Mouse (Mus musculus): ENCODE measurements around the gene Map4k4. TPM values are rescaled to one million over a fixed set of nuclear protein-coding genes. Genes with fewer than 3 reads are reported as not detected.
A peak's percentile ranks its signal among the peaks of the same experiment; 100 is the strongest.

The Map4k4 gene
- polyA plus RNA-seq (2016; fragmentation: Nextera tagmentation; extraction: Ambion mirVana): 55.9 and 73.9 TPM in 2 replicates

DNA sequence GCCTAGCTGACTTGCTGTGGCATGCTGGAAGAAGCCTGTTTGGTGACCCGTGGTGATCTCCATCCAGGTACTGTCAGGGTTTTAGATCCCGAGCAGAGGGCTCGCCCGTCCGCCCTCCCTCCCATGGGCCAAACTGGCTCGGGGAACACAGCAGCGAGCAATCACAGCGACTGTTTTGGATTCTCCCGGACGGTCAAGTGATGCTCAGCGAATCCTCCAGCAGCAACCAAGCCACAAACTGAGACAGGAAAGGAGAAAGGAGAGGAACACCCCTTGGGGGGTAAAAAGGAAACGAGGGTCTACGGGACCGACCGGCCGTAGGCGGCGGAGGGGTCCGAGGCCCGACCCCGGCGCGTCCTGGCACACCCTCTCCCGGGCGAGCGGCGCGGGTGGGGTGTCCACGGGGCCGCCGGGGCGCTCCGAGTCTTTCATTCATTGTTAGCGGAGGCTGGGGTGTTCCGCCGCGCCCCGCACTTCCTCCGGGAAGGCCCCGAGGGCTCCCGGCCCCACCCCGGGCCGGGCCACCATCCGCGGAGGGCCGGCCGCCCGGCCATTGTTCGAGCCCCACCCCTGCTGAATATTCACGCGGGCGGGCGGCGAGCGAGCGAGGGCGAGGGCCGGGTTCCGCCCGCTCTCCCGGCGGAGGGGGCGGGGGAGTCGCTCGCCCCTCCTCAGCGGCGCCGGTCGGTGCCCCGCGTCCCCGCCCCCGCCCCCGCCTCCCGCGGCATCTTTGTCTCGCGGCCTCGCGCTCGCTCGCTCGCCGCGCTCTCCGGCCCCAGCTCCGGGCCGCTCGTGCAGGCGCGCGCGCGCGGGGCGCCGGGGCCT is at the start of gene Map4k4:
TSS of gene Map4k4 (plus strand) at position 733 of the 825 bp plus-strand sequence.
- peak within 1 kb of the TSS; percentile 98 for H3K4me3 ChIP-seq (replicated peaks)
- H3K4me1 ChIP-seq: peaks cover 34% of the 10 kb centered on the region
- H3K9ac ChIP-seq: peak within 1 kb of the TSS; percentile 100
- no peaks in the 10 kb centered on the region for H3K27me3 ChIP-seq
- WGBS: under 1% methylated on average over 88 of the region's 97 CpGs
- ATAC-seq (ENCODE audit: low FRiP score): peak; percentile 89
- no peaks in the 10 kb centered on the region for H3K9me3 ChIP-seq
- peak within 1 kb of the TSS; percentile 99 for H3K27ac ChIP-seq
- H3K4me2 ChIP-seq: peak within 1 kb of the TSS; percentile 76
- H3K36me3 ChIP-seq (replicated peaks): peaks cover 15% of the 10 kb centered on the region

- H3K4me3 ChIP-seq (replicated peaks): no peak overlapping the region
- no peak overlapping the region for H3K27ac ChIP-seq
- no peak overlapping the region for H3K9ac ChIP-seq
- WGBS: 86% methylated on average over 6 of the region's 6 CpGs
- H3K4me2 ChIP-seq: no peak overlapping the region
- no peaks in the 10 kb centered on the region for H3K9me3 ChIP-seq
- no peaks in the 10 kb centered on the region for H3K36me3 ChIP-seq (replicated peaks)
- no peak for ATAC-seq (ENCODE audit: low FRiP score)
- no peaks in the 10 kb centered on the region for H3K4me1 ChIP-seq
- H3K27me3 ChIP-seq: 0 out of 2 replicates have a peak, but pooled peaks cover 3% of the 10 kb centered on the region
Observed at GRCm38 (mm10) chr1:39855949-39856348, 44.8 kb upstream of the Map4k4 start.

GRCm38 (mm10) chr1:39856795-39857447 is 43.8 kb upstream of the Map4k4 start:
- Histone ChIP-seq H3K36me3 (replicated peaks) (no peaks in the 10 kb centered on the region), H3K4me3 (replicated peaks) (no peak overlapping the region), H3K4me1 (no peaks in the 10 kb centered on the region), H3K9ac (no peak overlapping the region), H3K27me3 (0 out of 2 replicates have a peak, but pooled peaks cover 3% of the 10 kb centered on the region), H3K4me2 (no peak overlapping the region), H3K9me3 (no peaks in the 10 kb centered on the region), H3K27ac (no peak overlapping the region)
- ATAC-seq (ENCODE audit: low FRiP score): no peak
- WGBS: 85% methylated on average over 7 of the region's 7 CpGs

DNA sequence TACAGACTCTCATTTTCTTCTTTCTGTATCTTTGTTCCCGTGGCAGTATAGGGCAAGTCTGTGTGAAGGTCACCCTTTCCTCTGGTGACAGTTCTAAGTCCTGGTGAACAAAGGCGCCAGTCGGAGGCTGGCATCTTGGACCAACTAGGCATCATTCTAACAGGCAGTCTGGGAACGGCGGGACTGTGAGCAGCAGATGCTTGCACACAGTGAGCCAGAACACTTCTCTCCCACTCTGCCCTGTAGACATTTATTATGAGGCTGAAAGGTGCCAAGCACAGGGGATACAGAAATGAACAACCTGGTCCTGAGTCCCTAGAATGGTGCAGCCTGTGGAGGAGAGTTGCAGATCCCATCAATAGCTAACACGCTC is 43.3 kb upstream of the Map4k4 start:
- Histone ChIP-seq H3K4me1 (no peaks in the 10 kb centered on the region), H3K36me3 (replicated peaks) (no peaks in the 10 kb centered on the region), H3K27me3 (0 out of 2 replicates have a peak, but pooled peaks cover 3% of the 10 kb centered on the region), H3K4me2 (no peak overlapping the region), H3K9ac (no peak overlapping the region), H3K4me3 (replicated peaks) (no peak overlapping the region), H3K27ac (no peak overlapping the region), H3K9me3 (no peaks in the 10 kb centered on the region)
- WGBS: 83% methylated on average over 6 of the region's 6 CpGs
- no peak for ATAC-seq (ENCODE audit: low FRiP score)

GRCm38 (mm10) chr1:39859213-39859612 is 41.5 kb upstream of the Map4k4 start:
- WGBS: 47% methylated on average over 6 of the region's 6 CpGs
- ATAC-seq (ENCODE audit: low FRiP score): no peak
- H3K36me3 ChIP-seq (replicated peaks): no peaks in the 10 kb centered on the region
- H3K9ac ChIP-seq: no peak overlapping the region
- no peak overlapping the region for H3K27ac ChIP-seq
- 0 out of 2 replicates have a peak, but pooled peaks cover 3% of the 10 kb centered on the region for H3K27me3 ChIP-seq
- H3K9me3 ChIP-seq: no peaks in the 10 kb centered on the region
- H3K4me3 ChIP-seq (replicated peaks): no peak overlapping the region
- no peak overlapping the region for H3K4me2 ChIP-seq
- H3K4me1 ChIP-seq: no peaks in the 10 kb centered on the region

DNA sequence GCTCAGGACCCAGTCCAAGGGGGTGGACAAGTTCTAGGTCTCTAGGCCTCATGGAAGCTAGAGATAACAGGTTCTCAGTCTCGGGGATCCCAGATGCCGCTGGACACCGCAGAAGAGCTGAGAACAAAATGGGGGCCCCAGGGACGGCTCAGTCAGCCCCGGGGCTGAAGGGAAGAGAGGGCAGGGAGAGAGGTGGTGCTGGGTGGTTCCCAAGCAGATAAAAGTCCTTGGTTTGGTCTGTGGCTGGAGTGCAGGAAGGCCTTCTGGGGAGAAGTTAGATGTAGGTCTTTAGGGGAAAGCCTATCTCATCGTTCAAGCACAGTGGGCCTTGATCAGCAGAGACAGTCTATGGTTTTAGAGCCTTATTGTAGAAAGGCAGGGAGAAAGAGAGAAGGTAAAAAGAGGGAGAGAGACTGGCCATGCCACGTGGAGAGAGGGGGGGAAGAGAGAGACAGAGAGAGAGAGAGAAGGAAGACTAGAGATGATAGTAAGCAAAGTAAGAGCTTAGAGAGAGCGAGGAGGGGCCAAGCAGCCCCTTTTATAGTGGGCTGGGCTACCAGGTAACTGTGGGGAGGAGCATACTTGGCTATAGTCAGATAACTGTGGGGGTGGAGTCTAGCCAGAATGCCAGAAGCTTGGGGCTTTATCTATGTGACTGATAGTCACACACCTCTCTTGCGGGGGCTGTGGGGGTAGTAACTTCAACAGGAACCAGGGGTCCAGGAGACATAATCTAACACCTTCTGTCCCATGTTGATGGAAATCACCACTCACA is 34.2 kb upstream of the Map4k4 start:
- no peak for ATAC-seq (ENCODE audit: low FRiP score)
- 90% methylated on average over 9 of the region's 9 CpGs for WGBS
- Histone ChIP-seq H3K27me3 (no peaks in the 10 kb centered on the region), H3K4me3 (replicated peaks) (no peak overlapping the region), H3K27ac (no peak overlapping the region), H3K36me3 (replicated peaks) (no peaks in the 10 kb centered on the region), H3K4me2 (no peak overlapping the region), H3K4me1 (peaks cover 15% of the 10 kb centered on the region), H3K9me3 (no peaks in the 10 kb centered on the region), H3K9ac (no peak overlapping the region)

DNA sequence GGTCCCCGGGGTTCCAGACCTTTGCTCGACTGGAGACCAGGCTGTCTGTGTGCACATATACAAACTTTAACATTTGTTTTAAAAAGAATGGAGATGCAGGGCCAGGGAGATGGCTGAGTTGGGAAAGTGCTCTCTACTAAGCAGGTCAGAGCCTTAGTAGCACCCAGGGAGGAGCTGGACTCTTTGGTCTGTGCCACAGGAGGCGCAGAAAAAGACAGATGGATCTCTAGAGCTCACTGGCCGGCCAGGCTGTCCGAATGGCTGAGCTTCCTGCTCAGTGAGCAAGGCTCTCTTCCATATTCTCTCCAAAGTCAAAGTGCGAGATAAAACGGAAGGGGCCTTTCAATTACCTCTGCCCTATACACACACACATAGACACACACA is 33.6 kb upstream of the Map4k4 start:
- no peaks in the 10 kb centered on the region for H3K27me3 ChIP-seq

DNA sequence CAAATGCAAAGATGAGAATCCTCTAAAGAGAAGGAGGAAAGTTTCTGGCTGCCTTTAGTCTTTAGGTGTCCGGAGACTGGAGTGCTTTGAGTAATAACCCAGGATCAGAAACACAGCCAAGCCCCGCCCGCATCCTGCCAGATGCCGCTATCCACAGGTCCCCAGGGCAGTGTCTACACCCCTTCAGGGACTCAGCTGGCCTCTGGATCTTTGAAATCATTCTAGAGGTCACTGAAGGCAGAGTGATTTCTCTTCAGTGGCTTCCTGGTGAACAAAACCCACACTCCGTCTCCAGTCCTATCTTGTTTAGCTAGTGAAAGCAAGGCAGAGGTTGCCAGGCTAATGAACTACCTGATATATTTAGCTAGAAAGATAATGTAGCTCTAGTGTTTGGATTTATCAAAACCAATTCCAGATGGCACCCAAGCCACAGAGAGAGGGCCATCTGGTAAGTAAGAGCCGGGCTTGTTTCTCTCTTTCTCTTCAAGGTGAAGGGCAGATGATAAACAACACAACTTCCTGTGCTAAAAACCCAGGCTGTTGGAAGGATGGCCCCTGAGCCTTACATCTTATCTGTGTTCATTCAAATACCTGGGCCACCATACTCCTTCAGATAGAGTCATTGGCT is 32.6 kb upstream of the Map4k4 start:
- no peak overlapping the region for H3K9ac ChIP-seq
- H3K27ac ChIP-seq: no peak overlapping the region
- H3K9me3 ChIP-seq: no peaks in the 10 kb centered on the region
- WGBS: 59% methylated on average over 6 of the region's 6 CpGs
- ATAC-seq (ENCODE audit: low FRiP score): no peak
- H3K27me3 ChIP-seq: no peaks in the 10 kb centered on the region
- H3K36me3 ChIP-seq (replicated peaks): no peaks in the 10 kb centered on the region
- peaks cover 15% of the 10 kb centered on the region for H3K4me1 ChIP-seq
- H3K4me2 ChIP-seq: no peak overlapping the region
- no peak overlapping the region for H3K4me3 ChIP-seq (replicated peaks)

More for the DNA sequence above, 33.6 kb upstream of the Map4k4 start:
- Histone ChIP-seq H3K4me2 (no peak overlapping the region), H3K27ac (no peak overlapping the region), H3K4me1 (peaks cover 15% of the 10 kb centered on the region), H3K9ac (no peak overlapping the region), H3K4me3 (replicated peaks) (no peak overlapping the region), H3K9me3 (no peaks in the 10 kb centered on the region), H3K36me3 (replicated peaks) (no peaks in the 10 kb centered on the region)
- 93% methylated on average over 7 of the region's 7 CpGs for WGBS
- no peak for ATAC-seq (ENCODE audit: low FRiP score)

DNA sequence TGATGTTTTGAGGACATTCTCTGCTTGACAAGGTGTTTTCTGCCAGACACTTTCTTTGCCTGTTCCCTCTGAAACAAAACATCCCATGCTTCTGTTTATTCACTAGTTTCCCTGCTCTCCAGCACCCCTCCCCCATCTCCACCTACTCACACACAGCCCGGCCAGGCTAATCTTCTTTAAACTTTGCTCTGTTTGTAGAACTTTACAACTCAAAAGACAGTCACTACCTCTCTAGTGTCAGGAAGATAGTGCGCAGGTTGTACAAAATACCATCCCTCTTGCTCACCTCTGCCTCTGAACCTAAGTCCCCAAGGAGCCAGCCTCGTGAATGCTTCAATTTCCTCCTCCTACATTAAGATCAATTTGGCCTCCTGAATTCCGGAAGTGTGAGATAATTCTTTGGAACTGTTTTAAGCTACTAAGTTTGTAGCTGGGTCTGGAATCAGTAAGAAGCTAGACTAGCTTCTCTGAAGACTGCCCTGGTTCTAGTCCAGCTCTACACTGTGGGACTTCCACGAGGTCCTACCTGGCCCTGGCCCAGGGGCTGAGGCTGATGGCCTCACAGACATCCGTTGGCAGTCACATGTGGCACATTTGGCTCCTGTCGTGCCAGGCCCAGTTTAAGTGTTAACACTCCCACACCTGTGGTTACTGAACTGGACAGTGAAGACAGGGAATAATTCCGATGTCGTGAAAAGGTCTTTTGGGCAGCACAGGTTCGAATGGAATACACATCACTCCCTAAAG is 31.7 kb upstream of the Map4k4 start:
- 67% methylated on average over 10 of the region's 10 CpGs for WGBS
- H3K9me3 ChIP-seq: no peaks in the 10 kb centered on the region
- H3K4me1 ChIP-seq: peaks cover 15% of the 10 kb centered on the region
- no peak overlapping the region for H3K27ac ChIP-seq
- H3K27me3 ChIP-seq: no peaks in the 10 kb centered on the region
- ATAC-seq (ENCODE audit: low FRiP score): no peak
- H3K4me2 ChIP-seq: no peak overlapping the region
- no peaks in the 10 kb centered on the region for H3K36me3 ChIP-seq (replicated peaks)
- no peak overlapping the region for H3K9ac ChIP-seq
- H3K4me3 ChIP-seq (replicated peaks): no peak overlapping the region

- Histone ChIP-seq H3K9me3 (no peaks in the 10 kb centered on the region), H3K27me3 (no peaks in the 10 kb centered on the region), H3K4me1 (peaks cover 15% of the 10 kb centered on the region), H3K9ac (no peak overlapping the region), H3K27ac (no peak overlapping the region), H3K4me2 (no peak overlapping the region), H3K4me3 (replicated peaks) (no peak overlapping the region), H3K36me3 (replicated peaks) (no peaks in the 10 kb centered on the region)
- no peak for ATAC-seq (ENCODE audit: low FRiP score)
- WGBS: 71% methylated on average over 12 of the region's 12 CpGs
Observed at GRCm38 (mm10) chr1:39869721-39870201, 31.0 kb upstream of the Map4k4 start.

GRCm38 (mm10) chr1:39877981-39878380 is 22.7 kb upstream of the Map4k4 start:
- Histone ChIP-seq H3K9ac (no peak overlapping the region), H3K27me3 (no peaks in the 10 kb centered on the region), H3K4me1 (no peaks in the 10 kb centered on the region), H3K27ac (no peak overlapping the region), H3K36me3 (replicated peaks) (no peaks in the 10 kb centered on the region), H3K9me3 (no peaks in the 10 kb centered on the region), H3K4me3 (replicated peaks) (no peak overlapping the region), H3K4me2 (no peak overlapping the region)
- no peak for ATAC-seq (ENCODE audit: low FRiP score)
- WGBS: 78% methylated on average over 3 of the region's 3 CpGs

All from forebrain, embryonic 12.5 days (tissue).